Mouse (Mus musculus) hindbrain, embryonic 13.5 days (tissue): ENCODE measurements around the gene Fibcd1. TPM values are rescaled to one million over a fixed set of nuclear protein-coding genes. Genes with fewer than 3 reads are reported as not detected.

Source experiments
- ATAC-seq: fragments of 200-750 bp; cut with Nextera tagmentation; 2 replicates; pipeline ENCODE4 v1.8.0; 2017; ENCODE audit warnings: moderate TSS enrichment; ENCODE audit not compliant: low FRiP score
- H3K27ac ChIP-seq: fragments of 300-500 bp; sonication (generic); 2 replicates; pipeline ENCODE4 v1.5.1; 2015; ENCODE audit warnings: inconsistent platforms, mild to moderate bottlenecking, moderate library complexity
- H3K27me3 ChIP-seq: fragments of 300-500 bp; sonication (generic); 2 replicates; pipeline ENCODE4 v1.6.1; 2015; ENCODE audit warnings: mild to moderate bottlenecking, inconsistent platforms
- H3K36me3 ChIP-seq: fragments of 300-500 bp; sonication (generic); 2 replicates; pipeline ENCODE4 v1.6.1; 2015; ENCODE audit warnings: mild to moderate bottlenecking, inconsistent platforms
- H3K4me1 ChIP-seq: fragments of 300-500 bp; sonication (generic); replicated peaks from 2 replicates; pipeline ENCODE4 v1.6.1; 2015; ENCODE audit warnings: inconsistent platforms
- H3K4me2 ChIP-seq: fragments of 300-500 bp; sonication (generic); 2 replicates; pipeline ENCODE4 v1.6.1; 2015; ENCODE audit warnings: inconsistent platforms, mild to moderate bottlenecking, moderate library complexity
- H3K4me3 ChIP-seq: fragments of 300-500 bp; sonication (generic); 2 replicates; pipeline ENCODE4 v1.5.1; 2015; ENCODE audit warnings: mild to moderate bottlenecking, inconsistent platforms
- H3K9ac ChIP-seq: fragments of 300-500 bp; sonication (generic); 2 replicates; pipeline ENCODE4 v1.6.1; 2015; ENCODE audit warnings: mild to moderate bottlenecking, inconsistent platforms
- H3K9me3 ChIP-seq: fragments of 300-500 bp; sonication (generic); 2 replicates; pipeline ENCODE4 v1.6.1; 2016; ENCODE audit warnings: inconsistent platforms
- WGBS: fragments of 180-500 bp; shearing (Covaris S2); methylation state at CpG from one replicate; pipeline ENCODE4 v1.1.7; 2015; 5-methylcytosine and 5-hydroxymethylcytosine counted together
- polyA plus RNA-seq: library from polyadenylated mRNA; unstranded; fragments of >200 nt; fragmentation: Nextera tagmentation; extraction: Ambion mirVana; gene quantifications from 2 replicates; pipeline ENCODE4 v1.2.1, GENCODE M21; 2015

The Fibcd1 gene
- polyA plus RNA-seq, 1 experiment from 2014 or later: 4.6 TPM

- H3K9me3 ChIP-seq: no peaks in the 10 kb centered on the region
- no peaks in the 10 kb centered on the region for H3K27me3 ChIP-seq
- H3K27ac ChIP-seq: no peak overlapping the region
- 81% methylated on average over 3 of the region's 3 CpGs for WGBS
- H3K9ac ChIP-seq: no peak overlapping the region
- H3K4me1 ChIP-seq: peaks cover 19% of the 10 kb centered on the region
- H3K4me3 ChIP-seq: no peak overlapping the region
- H3K4me2 ChIP-seq: no peak overlapping the region
- ATAC-seq: no peak
- no peaks in the 10 kb centered on the region for H3K36me3 ChIP-seq
These were observed 24.9 kb upstream of the Fibcd1 start for GRCm38 (mm10) chr2:31870683-31871082.

GRCm38 (mm10) chr2:31869692-31870091, 23.9 kb upstream of the Fibcd1 start:
- 95% methylated on average over 5 of the region's 5 CpGs for WGBS
- H3K9ac ChIP-seq: no peak overlapping the region
- H3K9me3 ChIP-seq: no peaks in the 10 kb centered on the region
- no peak overlapping the region for H3K4me3 ChIP-seq
- H3K27me3 ChIP-seq: no peaks in the 10 kb centered on the region
- no peaks in the 10 kb centered on the region for H3K36me3 ChIP-seq
- H3K4me1 ChIP-seq: peaks cover 26% of the 10 kb centered on the region
- H3K4me2 ChIP-seq: no peak overlapping the region
- ATAC-seq: no peak
- H3K27ac ChIP-seq: no peak overlapping the region

GRCm38 (mm10) chr2:31868538-31869164, 22.8 kb upstream of the Fibcd1 start:
- H3K9me3 ChIP-seq: no peaks in the 10 kb centered on the region
- H3K4me2 ChIP-seq: no peak overlapping the region
- WGBS: 74% methylated on average over 10 of the region's 10 CpGs
- H3K9ac ChIP-seq: no peak overlapping the region
- no peak overlapping the region for H3K27ac ChIP-seq
- no peak overlapping the region for H3K4me3 ChIP-seq
- H3K27me3 ChIP-seq: no peaks in the 10 kb centered on the region
- H3K4me1 ChIP-seq: peaks cover 18% of the 10 kb centered on the region
- ATAC-seq: no peak
- H3K36me3 ChIP-seq: no peaks in the 10 kb centered on the region

GRCm38 (mm10) chr2:31867773-31868537, 22.1 kb upstream of the Fibcd1 start:
- whole genome bisulfite sequencing: 90% methylated on average over 8 of the region's 8 CpGs
- Histone ChIP-seq H3K4me2 (no peak overlapping the region), H3K9ac (no peak overlapping the region), H3K4me3 (no peak overlapping the region), H3K27ac (no peak overlapping the region), H3K36me3 (no peaks in the 10 kb centered on the region), H3K4me1 (peaks cover 15% of the 10 kb centered on the region), H3K9me3 (no peaks in the 10 kb centered on the region), H3K27me3 (no peaks in the 10 kb centered on the region)
- no peak for ATAC-seq

GRCm38 (mm10) chr2:31865794-31866193, 20.0 kb upstream of the Fibcd1 start:
- Histone ChIP-seq H3K27me3 (no peaks in the 10 kb centered on the region), H3K4me3 (no peak overlapping the region), H3K9ac (0 out of 2 replicates have a peak overlapping the region, but pooled peaks have one; percentile 20), H3K9me3 (no peaks in the 10 kb centered on the region), H3K27ac (peak overlapping the region; percentile 30; the same call in 1 of the 2 replicates), H3K4me2 (no peak overlapping the region), H3K4me1 (peaks cover 15% of the 10 kb centered on the region), H3K36me3 (no peaks in the 10 kb centered on the region)
- WGBS: 18% methylated on average over 2 of the region's 2 CpGs
- ATAC-seq: no peak

- ATAC-seq: no peak
- H3K27ac ChIP-seq: peak overlapping the region; percentile 30; the same call in 1 of the 2 replicates
- 64% methylated on average over 4 of the region's 4 CpGs for WGBS
These were observed 19.5 kb upstream of the Fibcd1 start for GRCm38 (mm10) chr2:31865322-31865721.

GRCm38 (mm10) chr2:31864891-31865290, 19.1 kb upstream of the Fibcd1 start:
- H3K4me3 ChIP-seq: no peak overlapping the region
- no peaks in the 10 kb centered on the region for H3K36me3 ChIP-seq
- H3K4me2 ChIP-seq: no peak overlapping the region
- no peaks in the 10 kb centered on the region for H3K27me3 ChIP-seq
- peaks cover 19% of the 10 kb centered on the region for H3K4me1 ChIP-seq
- H3K9ac ChIP-seq: no peak overlapping the region
- no peaks in the 10 kb centered on the region for H3K9me3 ChIP-seq
- ATAC-seq: no peak
- 95% methylated on average over 9 of the region's 9 CpGs for WGBS
- no peak overlapping the region for H3K27ac ChIP-seq

More at GRCm38 (mm10) chr2:31865322-31865721, 19.5 kb upstream of the Fibcd1 start:
- no peaks in the 10 kb centered on the region for H3K36me3 ChIP-seq
- no peaks in the 10 kb centered on the region for H3K27me3 ChIP-seq
- H3K4me2 ChIP-seq: no peak overlapping the region
- 0 out of 2 replicates have a peak overlapping the region, but pooled peaks have one; percentile 20 for H3K9ac ChIP-seq
- peaks cover 15% of the 10 kb centered on the region for H3K4me1 ChIP-seq
- no peak overlapping the region for H3K4me3 ChIP-seq
- H3K9me3 ChIP-seq: no peaks in the 10 kb centered on the region

GRCm38 (mm10) chr2:31863766-31864165, 18.0 kb upstream of the Fibcd1 start:
- 91% methylated on average over 1 of the region's 1 CpGs for WGBS
- Histone ChIP-seq H3K27ac (no peak overlapping the region), H3K4me1 (peaks cover 30% of the 10 kb centered on the region), H3K9ac (no peak overlapping the region), H3K4me2 (no peak overlapping the region), H3K27me3 (peaks cover 9% of the 10 kb centered on the region), H3K36me3 (no peaks in the 10 kb centered on the region), H3K9me3 (no peaks in the 10 kb centered on the region), H3K4me3 (no peak overlapping the region)
- no peak for ATAC-seq

- ATAC-seq: no peak
- no peaks in the 10 kb centered on the region for H3K9me3 ChIP-seq
- no peak overlapping the region for H3K27ac ChIP-seq
- no peaks in the 10 kb centered on the region for H3K36me3 ChIP-seq
- H3K4me2 ChIP-seq: no peak overlapping the region
- no peak overlapping the region for H3K9ac ChIP-seq
- H3K4me1 ChIP-seq: peaks cover 39% of the 10 kb centered on the region
- H3K27me3 ChIP-seq: peaks cover 17% of the 10 kb centered on the region
- 88% methylated on average over 1 of the region's 1 CpGs for WGBS
- H3K4me3 ChIP-seq: no peak overlapping the region
These were observed 17.1 kb upstream of the Fibcd1 start for GRCm38 (mm10) chr2:31862919-31863318.

GRCm38 (mm10) chr2:31858500-31858899, 12.7 kb upstream of the Fibcd1 start:
- no peak overlapping the region for H3K4me2 ChIP-seq
- H3K27me3 ChIP-seq: peaks cover 30% of the 10 kb centered on the region
- H3K9me3 ChIP-seq: no peaks in the 10 kb centered on the region
- no peak overlapping the region for H3K27ac ChIP-seq
- ATAC-seq: no peak
- peak overlapping the region; percentile 35; the same call in 1 of the 2 replicates for H3K9ac ChIP-seq
- H3K4me3 ChIP-seq: no peak overlapping the region
- WGBS: 15% methylated on average over 12 of the region's 12 CpGs
- H3K36me3 ChIP-seq: no peaks in the 10 kb centered on the region
- H3K4me1 ChIP-seq: peaks cover 41% of the 10 kb centered on the region

- Histone ChIP-seq H3K27me3 (peaks cover 30% of the 10 kb centered on the region), H3K4me1 (peaks cover 41% of the 10 kb centered on the region), H3K27ac (no peak overlapping the region), H3K9ac (no peak overlapping the region), H3K4me3 (no peak overlapping the region), H3K9me3 (no peaks in the 10 kb centered on the region), H3K36me3 (no peaks in the 10 kb centered on the region), H3K4me2 (no peak overlapping the region)
- ATAC-seq: no peak
- WGBS: 55% methylated on average over 6 of the region's 6 CpGs
These were observed 11.4 kb upstream of the Fibcd1 start for GRCm38 (mm10) chr2:31857180-31857579.

- Histone ChIP-seq H3K4me1 (peaks cover 43% of the 10 kb centered on the region), H3K27ac (no peak overlapping the region), H3K4me3 (no peak overlapping the region), H3K4me2 (no peak overlapping the region), H3K9ac (no peak overlapping the region), H3K27me3 (peaks cover 33% of the 10 kb centered on the region), H3K9me3 (no peaks in the 10 kb centered on the region), H3K36me3 (no peaks in the 10 kb centered on the region)
- ATAC-seq: no peak
- WGBS: 68% methylated on average over 8 of the region's 8 CpGs
These were observed 10.2 kb upstream of the Fibcd1 start for GRCm38 (mm10) chr2:31855991-31856390.
